Mouse (Mus musculus) hindbrain, embryonic 16.5 days (tissue): ENCODE measurements at regions not wholly inside any gene's neighbourhood (a gene's known extent, or its start where the extent isn't known, plus 50 kb on each side); places are given as distances from the start of the nearest gene placed in this dataset.

Experiments
- ATAC-seq: fragments of 200-750 bp; cut with Nextera tagmentation; 2 replicates; pipeline ENCODE4 v1.8.0; 2017; ENCODE audit warnings: moderate TSS enrichment, moderate library complexity
- H3K27ac ChIP-seq: fragments of 300-500 bp; sonication (generic); 2 replicates; pipeline ENCODE4 v1.5.1; 2014; ENCODE audit warnings: low read depth, mild to moderate bottlenecking, control low read depth, low read length, moderate library complexity
- H3K27me3 ChIP-seq: fragments of 300-500 bp; sonication (generic); replicated peaks from 2 replicates; pipeline ENCODE4 v1.6.1; 2014; ENCODE audit warnings: low read length; ENCODE audit not compliant: control insufficient read depth, insufficient read depth
- H3K36me3 ChIP-seq: fragments of 300-500 bp; sonication (generic); 2 replicates; pipeline ENCODE4 v1.6.1; 2014; ENCODE audit warnings: mild to moderate bottlenecking, low read length, moderate library complexity, mixed read lengths; ENCODE audit not compliant: control insufficient read depth, insufficient read depth
- H3K4me1 ChIP-seq: fragments of 300-500 bp; sonication (generic); 2 replicates; pipeline ENCODE4 v1.6.1; 2014; ENCODE audit warnings: low read depth, low read length; ENCODE audit not compliant: control insufficient read depth, insufficient read depth
- H3K4me2 ChIP-seq: fragments of 300-500 bp; sonication (generic); 2 replicates; pipeline ENCODE4 v1.6.1; 2014; ENCODE audit warnings: mild to moderate bottlenecking, low read length, control low read depth, moderate library complexity
- H3K4me3 ChIP-seq: fragments of 300-500 bp; sonication (generic); 2 replicates; pipeline ENCODE4 v1.5.1; 2014; ENCODE audit warnings: mild to moderate bottlenecking, low read length, control low read depth, moderate library complexity
- H3K9ac ChIP-seq: fragments of 300-500 bp; sonication (generic); 2 replicates; pipeline ENCODE4 v1.6.1; 2014; ENCODE audit warnings: low read depth, mild to moderate bottlenecking, control low read depth, low read length, moderate library complexity
- H3K9me3 ChIP-seq: fragments of 300-500 bp; sonication (generic); 2 replicates; pipeline ENCODE4 v1.6.1; 2014; ENCODE audit warnings: mild to moderate bottlenecking, low read length, moderate library complexity; ENCODE audit not compliant: control insufficient read depth
- WGBS: fragments of 180-500 bp; shearing (Covaris S2); extraction: QIAGEN DNeasy Blood & Tissue Kit; methylation state at CpG from one replicate; pipeline ENCODE4 v1.1.7; 2014; 5-methylcytosine and 5-hydroxymethylcytosine counted together

GRCm38 (mm10) chr1:185519811-185520210 is 65.2 kb downstream of the Slc30a10 start:
- ATAC-seq: no peak
- 60% methylated on average over 3 of the region's 3 CpGs for WGBS
- H3K4me3 ChIP-seq: no peak overlapping the region
- no peak overlapping the region for H3K9ac ChIP-seq
- H3K36me3 ChIP-seq: no peaks in the 10 kb centered on the region
- H3K27me3 ChIP-seq: no peaks in the 10 kb centered on the region
- no peaks in the 10 kb centered on the region for H3K4me1 ChIP-seq
- no peak overlapping the region for H3K4me2 ChIP-seq
- H3K9me3 ChIP-seq: no peaks in the 10 kb centered on the region
- no peak overlapping the region for H3K27ac ChIP-seq

GRCm38 (mm10) chr1:185524020-185524419 is 69.4 kb downstream of the Slc30a10 start:
- WGBS: 67% methylated on average over 10 of the region's 10 CpGs
- H3K4me2 ChIP-seq: no peak overlapping the region
- H3K36me3 ChIP-seq: no peaks in the 10 kb centered on the region
- H3K4me1 ChIP-seq: no peaks in the 10 kb centered on the region
- H3K9ac ChIP-seq: no peak overlapping the region
- H3K27ac ChIP-seq: no peak overlapping the region
- H3K27me3 ChIP-seq: no peaks in the 10 kb centered on the region
- peaks cover 2% of the 10 kb centered on the region; the same call in 1 of the 2 replicates for H3K9me3 ChIP-seq
- no peak for ATAC-seq
- H3K4me3 ChIP-seq: no peak overlapping the region

- Histone ChIP-seq H3K4me1 (no peaks in the 10 kb centered on the region), H3K4me2 (no peak overlapping the region), H3K4me3 (no peak overlapping the region), H3K9me3 (no peaks in the 10 kb centered on the region), H3K9ac (no peak overlapping the region), H3K27me3 (no peaks in the 10 kb centered on the region), H3K36me3 (no peaks in the 10 kb centered on the region), H3K27ac (no peak overlapping the region)
- ATAC-seq: no peak
- 98% methylated on average over 5 of the region's 5 CpGs for WGBS
These were observed 78.8 kb downstream of the Slc30a10 start for GRCm38 (mm10) chr1:185533471-185533870.

- H3K27ac ChIP-seq: no peak overlapping the region
- 90% methylated on average over 1 of the region's 1 CpGs for WGBS
- ATAC-seq: no peak
- H3K9ac ChIP-seq: no peak overlapping the region
- no peaks in the 10 kb centered on the region for H3K36me3 ChIP-seq
- H3K4me2 ChIP-seq: no peak overlapping the region
- no peaks in the 10 kb centered on the region for H3K9me3 ChIP-seq
- no peaks in the 10 kb centered on the region for H3K27me3 ChIP-seq
- H3K4me1 ChIP-seq: no peaks in the 10 kb centered on the region
- H3K4me3 ChIP-seq: no peak overlapping the region
These were observed 79.5 kb downstream of the Slc30a10 start for GRCm38 (mm10) chr1:185534129-185534528.

GRCm38 (mm10) chr1:185535321-185535720 is 80.7 kb downstream of the Slc30a10 start:
- H3K4me2 ChIP-seq: no peak overlapping the region
- 87% methylated on average over 6 of the region's 6 CpGs for WGBS
- no peak overlapping the region for H3K4me3 ChIP-seq
- no peak for ATAC-seq
- no peaks in the 10 kb centered on the region for H3K27me3 ChIP-seq
- H3K36me3 ChIP-seq: no peaks in the 10 kb centered on the region
- H3K27ac ChIP-seq: no peak overlapping the region
- no peaks in the 10 kb centered on the region for H3K4me1 ChIP-seq
- no peak overlapping the region for H3K9ac ChIP-seq
- H3K9me3 ChIP-seq: no peaks in the 10 kb centered on the region

- Histone ChIP-seq H3K36me3 (no peaks in the 10 kb centered on the region), H3K9ac (no peak overlapping the region), H3K4me1 (no peaks in the 10 kb centered on the region), H3K9me3 (no peaks in the 10 kb centered on the region), H3K4me2 (no peak overlapping the region), H3K4me3 (no peak overlapping the region), H3K27ac (no peak overlapping the region), H3K27me3 (no peaks in the 10 kb centered on the region)
- WGBS: 65% methylated on average over 4 of the region's 4 CpGs
- no peak for ATAC-seq
These were observed 82.6 kb downstream of the Slc30a10 start for GRCm38 (mm10) chr1:185537236-185537635.

- Histone ChIP-seq H3K36me3 (no peaks in the 10 kb centered on the region), H3K4me1 (no peaks in the 10 kb centered on the region), H3K27me3 (no peaks in the 10 kb centered on the region), H3K4me2 (no peak overlapping the region), H3K4me3 (no peak overlapping the region), H3K27ac (no peak overlapping the region), H3K9me3 (peaks cover 3% of the 10 kb centered on the region; the same call in 1 of the 2 replicates), H3K9ac (no peak overlapping the region)
- WGBS: 96% methylated on average over 1 of the region's 1 CpGs
- ATAC-seq: no peak
These were observed 84.8 kb downstream of the Slc30a10 start for GRCm38 (mm10) chr1:185539458-185539857.

GRCm38 (mm10) chr1:185546346-185546745 is 91.7 kb downstream of the Slc30a10 start:
- Histone ChIP-seq H3K27ac (no peak overlapping the region), H3K9ac (0 out of 2 replicates have a peak overlapping the region, but pooled peaks have one; percentile 22), H3K4me2 (no peak overlapping the region), H3K9me3 (peaks cover 3% of the 10 kb centered on the region; the same call in 1 of the 2 replicates), H3K36me3 (no peaks in the 10 kb centered on the region), H3K4me1 (peaks cover 4% of the 10 kb centered on the region; the same call in 1 of the 2 replicates), H3K27me3 (0 out of 2 replicates have a peak, but pooled peaks cover 4% of the 10 kb centered on the region), H3K4me3 (no peak overlapping the region)
- ATAC-seq: peak; percentile 45; the same call in 1 of the 2 replicates

- H3K9me3 ChIP-seq: no peaks in the 10 kb centered on the region
- no peaks in the 10 kb centered on the region for H3K36me3 ChIP-seq
- no peaks in the 10 kb centered on the region for H3K27me3 ChIP-seq
- no peak overlapping the region for H3K27ac ChIP-seq
- H3K9ac ChIP-seq: no peak overlapping the region
- WGBS: 51% methylated on average over 9 of the region's 9 CpGs
- H3K4me3 ChIP-seq: no peak overlapping the region
- H3K4me2 ChIP-seq: no peak overlapping the region
- no peak for ATAC-seq
- H3K4me1 ChIP-seq: no peaks in the 10 kb centered on the region
These were observed 118.3 kb downstream of the Slc30a10 start for GRCm38 (mm10) chr1:185572761-185573530.
